Mouse (Mus musculus) T-helper 17 cell (primary cell): ENCODE results near the gene Sidt2.

Experiments used
- in situ Hi-C, 2 experiments: fragments of 300-600 bp; cut with MboI, MseI; formaldehyde crosslinking; loops; 1 replicate in 1 of 2; 2 replicates in 1 of 2; pipeline ENCODE4 v1.15.1; 2025; ENCODE audit warnings: high pct_unique_total_duplicates in 2 of 2

Gene Sidt2

DNA sequence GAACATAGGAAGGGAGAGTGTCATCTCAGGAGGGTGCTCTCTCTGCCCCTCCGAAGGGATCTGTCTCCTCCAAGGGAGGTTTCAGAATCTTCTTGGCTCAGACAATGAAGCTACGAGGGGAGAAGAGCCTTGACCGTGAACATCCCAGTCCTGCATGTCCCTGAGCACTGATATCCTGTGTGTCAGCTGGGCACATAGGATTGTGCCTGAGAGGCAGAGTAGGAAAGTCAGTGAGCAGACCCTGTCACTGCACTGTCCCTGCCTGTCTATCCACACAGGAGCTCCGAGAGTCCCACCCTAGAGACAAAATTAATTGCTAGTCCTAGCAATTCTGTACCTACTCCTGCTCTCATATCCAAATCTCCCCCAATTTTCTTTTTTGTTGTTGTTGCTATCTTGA lies 3.0 kb downstream of the Sidt2 start:
- in situ Hi-C loops: loop anchor here in 1 of 2 experiments (5.0 kb wide), 1 partner anchor 870 kb away; no protein-coding TSS in a partner anchor

DNA sequence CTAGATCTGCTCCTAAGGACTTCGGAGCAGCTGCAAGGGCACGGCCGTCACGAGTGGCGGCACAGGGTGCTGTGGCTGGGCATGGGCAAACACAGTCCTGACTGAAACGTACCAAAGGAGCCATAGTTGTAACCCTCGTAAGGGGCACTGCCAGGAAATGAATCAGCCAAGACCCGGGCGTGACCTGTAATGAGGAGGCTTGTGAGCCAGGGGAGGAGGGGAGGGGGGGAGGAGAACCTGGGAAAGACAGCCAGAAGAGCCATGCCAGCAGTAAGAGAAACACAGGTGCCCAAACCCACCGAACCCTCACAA lies 8.2 kb downstream of the Sidt2 start:
- in situ Hi-C loops: loop anchor here in 1 of 2 experiments (5.0 kb wide), 1 partner anchor 965 kb away; the partner anchor contains the start of genes Cd3d and Cd3g

DNA sequence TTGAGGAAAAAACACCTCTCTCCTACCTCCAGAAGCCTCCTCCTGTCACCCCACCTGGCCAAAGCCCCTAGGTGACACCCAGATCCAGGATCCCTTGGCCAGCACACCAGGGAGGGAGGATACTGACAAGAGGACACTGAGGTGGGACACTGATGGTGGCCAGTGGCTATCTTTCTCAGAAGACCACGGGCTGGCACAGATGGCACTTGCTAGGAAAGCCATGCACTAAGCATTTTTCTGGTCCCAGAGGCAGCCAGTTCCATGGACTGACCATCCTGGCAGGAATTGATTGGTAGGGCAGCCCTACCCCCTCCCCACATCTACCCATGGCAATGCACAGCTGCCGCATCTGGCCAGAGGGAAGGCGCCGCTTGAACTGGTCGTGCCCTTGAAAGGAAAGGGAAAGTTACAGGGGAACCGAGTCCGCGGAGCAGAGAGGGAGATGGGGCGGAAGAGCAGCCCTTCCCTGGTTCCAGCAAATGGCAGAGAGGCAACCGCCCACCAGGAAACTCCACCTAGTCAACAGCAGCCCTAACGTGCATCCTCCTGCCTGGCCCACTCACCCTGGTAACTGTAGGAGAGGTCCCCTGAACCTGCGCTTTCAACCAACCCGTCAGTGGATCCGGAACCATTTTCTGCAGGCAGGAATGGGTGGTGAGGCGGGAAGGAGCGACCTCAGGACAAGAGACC lies 8.7 kb downstream of the Sidt2 start:
- in situ Hi-C loops: loop anchor here in 1 of 2 experiments (5.0 kb wide), 1 partner anchor 964 kb away; the partner anchor contains the start of genes Cd3d and Cd3g

DNA sequence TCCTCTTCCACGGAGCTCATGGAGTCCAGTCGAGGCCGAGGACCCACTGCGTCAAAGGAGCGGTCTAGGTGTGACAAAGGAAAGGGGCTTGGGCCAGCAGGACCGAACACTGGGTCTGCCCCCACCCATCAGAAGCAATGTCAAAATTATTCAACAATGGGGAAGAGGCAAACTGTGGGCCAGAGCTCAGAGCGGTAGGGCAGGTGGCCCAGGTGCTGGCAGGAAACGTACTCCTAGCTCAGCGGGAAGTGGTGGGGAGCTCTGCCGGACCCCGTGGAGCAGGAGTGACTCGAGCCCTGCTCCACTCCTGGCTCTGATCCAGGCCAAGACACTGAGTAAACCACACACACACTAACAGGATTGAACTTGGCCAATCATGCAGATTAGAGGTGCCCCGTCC lies 9.3 kb downstream of the Sidt2 start:
- in situ Hi-C loops: loop anchor here in 1 of 2 experiments (5.0 kb wide), 1 partner anchor 963 kb away; the partner anchor contains the start of genes Cd3d and Cd3g

DNA sequence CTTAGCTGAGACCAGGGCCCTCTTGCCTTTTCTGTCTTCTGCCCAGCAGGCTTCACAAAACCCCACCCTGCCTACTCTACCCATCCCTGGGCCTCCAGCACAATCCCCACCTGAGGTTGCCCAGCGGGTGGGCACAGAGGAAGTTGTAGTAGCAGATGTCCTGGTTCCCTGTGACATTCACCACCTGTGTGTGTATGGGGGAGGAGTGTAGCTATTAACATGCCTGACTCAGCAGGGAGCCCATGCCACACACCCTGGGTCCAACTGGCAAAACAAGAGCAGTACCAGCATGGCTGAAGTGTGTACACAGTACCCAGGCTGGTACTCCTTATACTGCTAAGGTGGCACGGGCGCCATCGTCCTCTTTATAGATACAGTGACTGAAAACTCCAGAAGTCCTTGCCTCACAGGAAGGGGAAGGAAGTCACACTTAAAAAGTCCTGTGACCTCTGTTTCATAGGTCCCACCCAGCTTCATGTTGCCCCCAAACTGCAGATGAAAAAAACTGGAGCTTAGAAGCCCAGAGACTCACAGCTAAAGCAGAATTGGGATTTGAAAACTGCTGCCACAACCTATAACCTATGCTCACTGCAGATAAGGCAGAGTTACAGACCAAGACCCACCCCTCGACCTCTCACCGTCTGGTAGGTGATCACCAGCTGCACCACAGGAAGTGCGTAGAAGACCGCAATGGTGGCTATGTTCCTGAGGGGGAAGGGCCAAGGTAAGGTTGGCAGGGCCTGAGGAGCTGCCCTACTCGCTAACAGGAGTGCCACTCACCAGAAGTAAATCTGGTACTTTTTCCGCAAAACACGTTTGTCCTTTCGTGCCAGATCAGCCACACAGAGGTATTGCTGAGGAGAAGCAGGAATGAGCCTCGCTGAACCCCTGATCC lies 10.3 kb downstream of the Sidt2 start:
- in situ Hi-C loops: loop anchor here in 1 of 2 experiments (5.0 kb wide), 1 partner anchor 962 kb away; the partner anchor contains the start of genes Cd3d and Cd3g

DNA sequence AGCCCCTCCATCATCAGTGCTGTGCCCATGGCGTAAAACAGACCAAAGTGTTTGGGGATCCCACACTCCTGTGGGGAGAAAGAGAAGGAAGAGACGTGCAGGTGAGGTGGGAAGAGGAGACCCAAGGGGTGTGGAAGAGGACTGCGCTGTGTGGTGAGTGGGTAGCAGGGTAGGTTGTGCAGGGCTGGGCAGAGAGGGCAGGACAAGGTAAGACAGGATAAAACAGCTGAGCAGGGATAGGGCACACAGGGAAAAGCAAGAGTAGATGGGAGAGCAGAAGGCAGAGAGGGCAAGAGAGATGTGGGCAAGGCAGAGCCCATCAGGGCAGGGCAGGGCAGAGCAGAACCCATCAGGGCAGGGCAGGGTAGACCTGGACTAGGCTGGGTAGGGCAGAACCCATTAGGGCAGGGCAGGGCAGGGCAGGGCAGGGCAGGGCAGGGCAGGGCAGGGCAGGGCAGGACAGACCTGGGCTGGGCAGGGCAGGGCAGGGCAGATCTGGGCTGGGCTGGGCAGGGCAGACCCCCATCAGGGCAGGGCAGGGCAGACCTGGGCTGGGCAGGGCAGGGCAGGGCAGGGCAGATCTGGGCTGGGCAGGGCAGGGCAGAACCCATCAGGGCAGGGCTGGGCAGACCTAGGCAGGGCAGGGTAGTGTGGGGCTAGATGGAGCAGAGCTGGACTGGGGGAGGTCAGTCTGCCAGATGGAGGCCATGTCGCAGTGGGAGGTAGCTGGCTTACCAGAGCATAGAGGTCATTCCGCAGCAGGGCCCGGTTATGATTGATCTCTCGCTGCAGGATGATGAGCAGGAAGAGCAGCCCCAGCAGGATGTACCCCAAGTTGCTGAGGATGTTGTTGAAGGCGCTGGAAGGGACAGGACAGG lies 11.2 kb downstream of the Sidt2 start:
- in situ Hi-C loops: no loop called here

DNA sequence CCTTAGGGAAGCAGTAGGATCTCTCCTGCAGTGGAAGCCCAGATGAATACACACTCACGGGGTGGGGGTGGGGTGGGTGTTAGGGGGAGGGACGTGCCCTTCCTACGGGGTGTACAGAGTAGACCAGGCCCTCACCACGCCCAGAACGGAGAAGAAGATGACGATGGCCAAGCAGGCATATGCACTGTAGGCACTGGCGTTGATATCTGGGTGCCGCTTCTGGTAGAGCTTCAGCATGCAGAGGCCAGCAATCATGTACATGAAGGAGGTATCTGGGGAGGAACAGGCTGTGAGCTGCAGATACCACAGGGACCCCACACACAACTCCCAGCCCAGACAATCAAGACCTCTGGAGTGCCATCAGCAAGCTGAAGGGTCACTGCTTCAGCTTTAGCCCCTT lies 12.1 kb downstream of the Sidt2 start:
- in situ Hi-C loops: no loop called here

DNA sequence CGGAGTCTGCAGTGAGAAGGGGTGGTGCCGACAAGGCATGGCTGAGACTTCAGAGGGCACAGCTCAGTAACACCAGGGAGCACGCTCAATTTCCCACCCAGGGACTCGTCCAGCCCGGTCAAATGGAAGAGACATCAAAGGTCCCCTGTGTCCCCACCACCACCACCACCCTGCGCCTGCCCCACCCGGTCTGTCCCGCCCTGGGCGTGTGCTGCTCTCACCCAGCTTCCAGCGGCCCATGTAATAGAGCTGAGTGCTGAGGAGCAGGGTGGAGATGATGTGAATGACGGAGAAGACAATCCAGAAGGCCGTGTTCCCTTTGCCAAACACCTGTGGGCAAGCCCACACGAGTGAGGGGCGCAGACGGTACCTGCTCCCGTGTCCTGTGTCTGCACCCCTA lies 12.6 kb downstream of the Sidt2 start:
- in situ Hi-C loops: no loop called here

DNA sequence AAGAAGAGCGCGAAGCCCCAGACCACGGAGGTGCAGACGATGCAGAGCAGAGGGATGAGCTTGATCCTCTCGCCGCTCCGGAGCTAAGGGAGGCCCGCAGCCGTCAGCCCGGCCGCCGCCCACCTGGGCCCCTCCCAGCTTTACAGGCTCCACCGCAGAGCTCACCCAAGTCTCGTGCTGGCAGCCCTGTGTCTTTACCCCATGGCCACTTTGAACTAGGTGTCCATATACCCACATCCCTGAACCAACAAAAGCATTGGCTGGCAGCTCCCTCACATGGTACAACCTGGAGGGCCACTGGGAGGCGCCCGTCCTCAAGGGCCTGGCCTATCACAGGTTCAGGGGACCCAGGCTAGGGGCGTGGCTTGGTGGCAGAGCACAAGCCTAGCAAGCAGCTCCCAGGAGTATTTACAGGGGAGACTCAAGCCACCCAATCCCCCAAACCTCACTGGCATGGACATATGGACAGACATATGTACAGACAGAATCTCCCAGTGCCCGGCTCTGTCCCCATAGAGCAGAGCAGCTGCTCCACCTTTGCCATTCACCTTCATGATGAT lies 13.6 kb downstream of the Sidt2 start:
- in situ Hi-C loops: no loop called here

DNA sequence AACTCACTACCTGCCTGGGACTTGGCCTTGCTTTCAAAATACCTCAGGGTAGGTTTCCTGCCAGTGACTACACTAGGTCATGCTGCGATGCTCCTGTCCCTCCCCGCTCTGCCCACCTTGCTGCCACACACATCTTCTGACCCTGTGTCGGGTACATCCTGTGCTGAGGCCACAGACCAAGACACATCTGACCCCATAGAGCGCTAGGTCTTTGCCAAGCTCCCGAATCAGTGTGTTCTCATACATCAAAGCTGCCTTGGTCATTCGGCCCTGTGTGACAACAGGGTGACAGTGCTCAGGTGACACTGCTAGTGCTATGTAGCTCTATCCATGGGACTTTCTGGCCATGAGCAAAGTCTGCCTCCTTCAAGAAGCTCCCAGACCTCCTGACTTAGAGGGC lies 15.3 kb downstream of the Sidt2 start:
- in situ Hi-C loops: no loop called here

DNA sequence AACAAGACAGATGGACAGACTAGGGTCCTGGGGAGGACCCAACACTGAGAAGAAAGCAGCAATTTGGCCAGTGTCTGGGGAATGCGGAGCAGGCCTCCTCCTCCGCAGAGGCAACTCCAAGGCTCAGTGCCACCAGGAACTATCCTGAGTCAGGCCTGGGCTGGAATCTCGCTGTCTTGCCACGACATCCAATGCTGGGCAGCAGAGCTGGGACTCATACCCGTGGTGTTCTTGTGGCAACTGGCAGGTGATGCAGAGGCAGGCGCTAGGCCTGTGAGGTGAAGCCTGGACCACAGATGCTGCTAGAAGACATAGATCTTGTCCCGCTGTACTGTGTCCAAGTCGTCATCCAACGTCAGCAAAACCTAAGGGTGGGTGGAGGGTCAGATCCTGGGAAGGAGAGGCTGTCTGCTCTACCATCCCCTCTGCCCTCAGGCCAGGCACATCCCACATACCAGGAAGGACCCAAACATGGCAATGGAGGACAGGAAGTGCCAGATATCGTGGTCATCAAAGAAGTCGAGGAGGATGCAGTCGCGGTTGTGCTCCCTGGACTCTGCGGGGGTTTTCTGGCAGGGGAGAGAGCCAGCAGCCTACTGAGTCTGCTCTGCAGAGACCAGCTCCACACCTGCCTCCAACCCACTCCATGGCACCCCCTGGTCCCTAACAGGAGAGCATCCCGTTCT lies 16.0 kb downstream of the Sidt2 start:
- in situ Hi-C loops: no loop called here

DNA sequence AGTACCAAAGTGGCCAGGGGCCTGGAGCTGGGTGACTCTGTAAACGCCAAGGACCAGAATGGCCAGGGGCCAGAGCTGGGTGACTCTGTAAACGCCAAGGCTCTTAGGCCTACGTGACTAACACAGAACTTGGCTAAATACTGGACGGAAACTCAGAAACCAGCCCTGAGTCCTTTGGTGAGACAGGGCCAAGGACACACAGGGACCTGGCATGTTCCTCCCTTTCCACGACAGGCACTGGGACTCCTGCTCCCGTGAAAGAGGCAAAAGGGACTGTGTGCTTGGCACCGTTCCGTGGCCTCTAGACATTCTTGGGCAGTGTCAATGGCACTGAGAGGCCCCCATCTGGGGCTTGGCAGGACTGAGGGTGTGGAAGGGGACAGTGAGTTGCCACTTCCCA lies 17.0 kb downstream of the Sidt2 start:
- in situ Hi-C loops: no loop called here

DNA sequence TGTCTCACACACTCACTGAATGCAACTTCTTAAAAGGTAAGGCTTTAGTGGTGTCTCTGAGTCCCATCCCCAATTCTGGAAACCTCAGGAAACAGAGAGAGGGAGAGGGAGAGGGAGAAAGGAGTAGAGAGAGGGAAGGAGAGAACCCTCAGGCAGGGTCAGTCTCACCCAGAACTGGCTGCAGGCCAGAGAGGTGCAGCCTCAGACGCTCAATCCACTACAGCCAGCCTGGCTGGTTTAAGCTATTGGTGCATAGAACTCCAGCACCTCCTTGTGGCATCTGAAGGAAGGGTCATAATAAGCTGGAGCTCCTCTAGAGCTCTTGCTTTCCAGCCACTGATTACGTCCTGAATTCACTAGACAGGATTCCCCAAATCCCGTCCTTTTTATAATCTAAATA lies 18.2 kb downstream of the Sidt2 start:
- in situ Hi-C loops: no loop called here

DNA sequence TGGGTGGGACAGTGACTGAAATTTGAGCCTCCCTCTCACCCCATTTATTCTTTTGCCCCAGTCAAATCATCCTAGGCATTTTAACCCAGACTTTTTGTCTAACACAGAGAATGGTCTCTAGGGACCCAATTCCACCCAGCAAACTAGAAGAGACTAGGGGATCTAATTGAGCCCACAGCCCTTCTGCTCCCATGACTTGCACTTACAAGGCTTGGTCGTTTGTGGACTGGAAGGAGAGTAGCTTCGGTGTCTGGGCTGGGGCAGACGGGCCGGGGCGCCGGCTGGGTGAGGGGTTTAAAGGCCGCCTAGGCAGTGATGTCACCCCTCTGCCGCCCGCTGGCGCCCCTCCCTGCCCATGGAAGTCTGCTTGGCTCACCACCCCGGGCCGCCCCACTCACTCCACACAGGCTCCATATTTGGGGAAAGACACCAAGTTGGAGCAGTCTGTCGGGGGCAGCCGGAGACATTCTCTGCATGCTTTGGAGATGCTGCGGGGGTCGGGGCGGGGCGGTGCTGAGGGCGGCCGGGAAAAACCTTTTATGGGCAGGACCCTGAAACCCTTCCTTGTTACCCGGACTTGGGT lies 19.3 kb downstream of the Sidt2 start, which contains the start of gene Tagln:
Tagln (minus strand) TSS at position 431 of the 583 bp plus-strand sequence.
- in situ Hi-C loops: no loop called here

DNA sequence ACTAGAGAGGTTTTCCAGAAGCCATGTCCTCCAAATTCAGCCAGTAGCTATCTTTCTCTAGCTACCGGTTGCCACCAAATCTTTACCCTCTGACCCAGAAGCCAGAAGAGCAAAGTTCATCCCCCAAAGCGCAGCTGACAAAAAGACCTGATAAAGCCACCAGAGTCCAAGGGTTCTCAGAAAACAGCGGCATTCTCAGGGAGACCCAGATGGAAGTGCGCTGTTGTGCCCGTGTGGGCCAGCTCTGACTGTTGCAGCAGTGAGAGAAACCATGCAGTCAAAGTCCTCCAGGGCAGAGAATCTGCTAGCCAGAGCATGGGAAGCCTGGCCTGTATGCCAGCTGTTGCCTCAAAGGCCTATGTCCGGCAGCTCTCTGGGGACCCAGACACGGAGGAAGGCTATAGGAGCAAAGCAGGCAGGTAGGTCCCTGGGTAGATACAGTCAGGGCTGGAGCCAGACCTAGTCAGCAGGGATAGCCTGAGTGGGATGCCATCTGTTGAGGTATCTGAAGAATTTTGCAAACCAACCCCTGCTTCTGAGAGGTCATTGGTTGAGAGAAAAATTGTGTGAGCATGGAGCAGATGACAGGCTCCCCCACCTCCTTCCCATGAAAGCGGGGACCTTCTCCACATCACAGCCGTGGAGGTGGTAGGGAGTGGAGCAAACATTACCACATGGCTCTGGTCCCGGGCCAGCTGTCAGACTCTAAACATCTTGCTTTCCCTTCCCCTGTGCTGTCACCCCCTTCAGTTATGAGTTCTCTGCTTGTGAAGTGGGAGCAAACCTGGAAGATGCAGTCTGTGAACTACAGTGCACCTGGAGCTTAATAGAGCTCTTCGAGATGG lies 22.3 kb downstream of the Sidt2 start:
- in situ Hi-C loops: no loop called here

DNA sequence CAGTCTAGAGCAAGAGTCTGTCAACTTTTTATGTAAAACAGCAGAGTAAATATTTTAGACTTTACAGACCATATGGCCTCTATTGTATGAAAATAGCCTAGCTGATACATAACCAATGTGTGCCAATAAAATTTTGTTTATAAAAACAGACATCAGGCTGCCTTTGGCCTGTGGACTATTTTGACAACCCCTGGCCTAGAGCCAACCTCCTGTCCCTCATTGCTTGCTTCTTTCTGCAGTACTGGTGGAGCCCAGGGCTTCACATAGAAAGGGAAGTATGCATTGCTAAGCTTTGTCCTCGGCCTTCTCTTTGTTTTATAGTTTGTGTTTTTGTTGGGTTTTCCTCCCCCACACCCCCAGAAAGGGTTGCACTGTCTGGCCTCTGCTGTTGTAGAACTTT lies 23.1 kb downstream of the Sidt2 start:
- in situ Hi-C loops: no loop called here

DNA sequence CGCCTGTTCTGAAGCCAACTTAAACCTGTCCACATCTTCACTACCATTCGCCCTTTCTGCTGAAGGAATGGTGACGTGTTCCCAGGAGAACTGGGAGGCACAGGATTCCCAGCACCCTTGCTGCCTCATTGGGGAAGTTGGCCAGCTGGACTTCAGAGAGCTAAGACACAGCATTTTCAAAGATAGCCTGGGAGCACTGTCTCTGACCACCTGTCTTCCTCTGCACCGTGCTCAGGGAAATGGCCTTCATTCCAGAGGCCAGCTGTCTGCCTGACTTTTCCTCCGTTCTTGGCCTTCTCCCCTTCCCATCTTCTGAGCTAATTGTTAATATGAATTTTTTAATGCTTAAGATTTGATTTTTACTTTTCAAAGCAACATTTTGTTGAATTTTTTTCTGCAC lies 25.8 kb downstream of the Sidt2 start:
- in situ Hi-C loops: no loop called here

DNA sequence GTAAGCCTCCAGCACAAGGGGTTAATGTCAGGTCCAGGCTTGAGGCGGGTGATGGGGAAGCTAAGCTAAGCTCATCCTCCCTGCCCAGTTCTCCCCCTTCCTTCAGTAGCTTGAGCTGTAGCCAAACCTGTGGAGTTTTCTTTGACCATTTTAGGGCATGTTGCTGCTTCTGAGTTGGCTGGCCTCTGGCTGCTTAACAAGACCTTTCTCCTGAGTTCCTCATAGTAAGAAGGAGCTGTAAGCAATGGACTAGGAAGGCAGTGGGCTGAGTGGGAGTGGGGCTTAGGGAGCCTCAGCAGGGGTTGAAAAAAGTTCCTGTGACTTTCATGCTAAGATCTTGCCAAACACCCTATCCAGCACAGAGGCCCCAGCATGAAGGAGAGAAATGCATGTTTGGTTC lies 35.2 kb downstream of the Sidt2 start:
- in situ Hi-C loops: no loop called here
